Mouse (Mus musculus): ENCODE results near the gene Rps11. TPM values are rescaled to one million over a fixed set of nuclear protein-coding genes. Genes with fewer than 3 reads are reported as not detected.

Gene Rps11
- polyA plus RNA-seq, 1 experiment from 2014 or later = 960 TPM

GRCm38 (mm10) chr7:45139904-45140723, 15.9 kb upstream of the Rps11 start:
- Histone ChIP-seq H3K27me3 (ENCODE audit: control insufficient read depth, insufficient read depth, low read length) (peaks cover 8% of the 10 kb centered on the region; the same call in 1 of the 2 replicates), H3K4me3 (replicated peaks; ENCODE audit: low read depth, low read length) (no peak overlapping the region), H3K9me3 (ENCODE audit: control insufficient read depth, low read length) (no peaks in the 10 kb centered on the region), H3K27ac (replicated peaks; ENCODE audit: low read depth, low read length) (no peak overlapping the region), H3K36me3 (ENCODE audit: control insufficient read depth, insufficient read depth, low read length) (peaks cover 14% of the 10 kb centered on the region; the same call in 1 of the 2 replicates), H3K4me2 (ENCODE audit: low read length) (no peak overlapping the region), H3K9ac (replicated peaks; ENCODE audit: low read length) (no peak overlapping the region), H3K4me1 (ENCODE audit: control insufficient read depth, insufficient read depth, low read length) (no peaks in the 10 kb centered on the region)
- 80% methylated on average over 8 of the region's 8 CpGs for WGBS
- ATAC-seq (ENCODE audit: low FRiP score, low TSS enrichment) = no peak
- no peak for DNase-seq

GRCm38 (mm10) chr7:45138403-45138802, 14.2 kb upstream of the Rps11 start:
- Histone ChIP-seq H3K4me1 (ENCODE audit: control insufficient read depth, insufficient read depth, low read length) (no peaks in the 10 kb centered on the region), H3K4me2 (ENCODE audit: low read length) (no peak overlapping the region), H3K36me3 (ENCODE audit: control insufficient read depth, insufficient read depth, low read length) (peaks cover 2% of the 10 kb centered on the region; the same call in 1 of the 2 replicates), H3K9me3 (ENCODE audit: control insufficient read depth, low read length) (no peaks in the 10 kb centered on the region), H3K27ac (replicated peaks; ENCODE audit: low read depth, low read length) (no peak overlapping the region), H3K9ac (replicated peaks; ENCODE audit: low read length) (no peak overlapping the region), H3K4me3 (replicated peaks; ENCODE audit: low read depth, low read length) (no peak overlapping the region), H3K27me3 (ENCODE audit: control insufficient read depth, insufficient read depth, low read length) (peaks cover 16% of the 10 kb centered on the region; the same call in 1 of the 2 replicates)
- ATAC-seq (ENCODE audit: low FRiP score, low TSS enrichment) (no peak), DNase-seq (no peak)
- 75% methylated on average over 1 of the region's 1 CpGs for WGBS

GRCm38 (mm10) chr7:45137171-45138006, 13.2 kb upstream of the Rps11 start:
- DNase-seq (no peak), ATAC-seq (ENCODE audit: low FRiP score, low TSS enrichment) (no peak)
- Histone ChIP-seq H3K4me1 (ENCODE audit: control insufficient read depth, insufficient read depth, low read length) (no peaks in the 10 kb centered on the region), H3K36me3 (ENCODE audit: control insufficient read depth, insufficient read depth, low read length) (no peaks in the 10 kb centered on the region), H3K9me3 (ENCODE audit: control insufficient read depth, low read length) (no peaks in the 10 kb centered on the region), H3K4me3 (replicated peaks; ENCODE audit: low read depth, low read length) (no peak overlapping the region), H3K9ac (replicated peaks; ENCODE audit: low read length) (no peak overlapping the region), H3K27ac (replicated peaks; ENCODE audit: low read depth, low read length) (no peak overlapping the region), H3K4me2 (ENCODE audit: low read length) (no peak overlapping the region), H3K27me3 (ENCODE audit: control insufficient read depth, insufficient read depth, low read length) (peaks cover 16% of the 10 kb centered on the region; the same call in 1 of the 2 replicates)
- 84% methylated on average over 12 of the region's 12 CpGs for WGBS

GRCm38 (mm10) chr7:45135993-45136567, 11.8 kb upstream of the Rps11 start, which contains the start of the genes Gm45713 and Flt3l:
Gene Gm45713 (minus strand): TSS chr7:45136231.
Gene Flt3l (minus strand): TSS chr7:45136432.
- peak within 1 kb of the TSS; percentile 36 for H3K4me3 ChIP-seq (replicated peaks; ENCODE audit: low read depth, low read length)
- peaks cover 16% of the 10 kb centered on the region; the same call in 1 of the 2 replicates for H3K27me3 ChIP-seq (ENCODE audit: control insufficient read depth, insufficient read depth, low read length)
- no peaks in the 10 kb centered on the region for H3K4me1 ChIP-seq (ENCODE audit: control insufficient read depth, insufficient read depth, low read length)
- peak; percentile 80 for ATAC-seq (ENCODE audit: low FRiP score, low TSS enrichment)
- 6% methylated on average over 29 of the region's 29 CpGs for WGBS
- H3K27ac ChIP-seq (replicated peaks; ENCODE audit: low read depth, low read length) = no peak within 1 kb of the TSS
- peak within 1 kb of the TSS; percentile 59 for H3K4me2 ChIP-seq (ENCODE audit: low read length)
- no peaks in the 10 kb centered on the region for H3K9me3 ChIP-seq (ENCODE audit: control insufficient read depth, low read length)
- peak within 1 kb of the TSS; percentile 40 for H3K9ac ChIP-seq (replicated peaks; ENCODE audit: low read length)
- DNase-seq = peak; percentile 90
- H3K36me3 ChIP-seq (ENCODE audit: control insufficient read depth, insufficient read depth, low read length) = no peaks in the 10 kb centered on the region

- H3K9ac ChIP-seq (replicated peaks; ENCODE audit: low read length) = no peak overlapping the region
Measured at GRCm38 (mm10) chr7:45135370-45135769, 11.1 kb upstream of the Rps11 start.

GRCm38 (mm10) chr7:45134544-45135026, 10.3 kb upstream of the Rps11 start:
- 6% methylated on average over 12 of the region's 12 CpGs for WGBS
- H3K4me3 ChIP-seq (replicated peaks; ENCODE audit: low read depth, low read length) = no peak overlapping the region

More at GRCm38 (mm10) chr7:45135370-45135769, 11.1 kb upstream of the Rps11 start:
- H3K4me3 ChIP-seq (replicated peaks; ENCODE audit: low read depth, low read length) = peak overlapping the region; percentile 36; the same call in 1 of the 2 replicates
- peaks cover 16% of the 10 kb centered on the region; the same call in 1 of the 2 replicates for H3K27me3 ChIP-seq (ENCODE audit: control insufficient read depth, insufficient read depth, low read length)
- ATAC-seq (ENCODE audit: low FRiP score, low TSS enrichment) (no peak), DNase-seq (no peak)
- H3K9me3 ChIP-seq (ENCODE audit: control insufficient read depth, low read length) = no peaks in the 10 kb centered on the region
- no peaks in the 10 kb centered on the region for H3K36me3 ChIP-seq (ENCODE audit: control insufficient read depth, insufficient read depth, low read length)
- WGBS = 87% methylated on average over 3 of the region's 3 CpGs
- peak overlapping the region; percentile 59; the same call in 1 of the 2 replicates for H3K4me2 ChIP-seq (ENCODE audit: low read length)
- no peak overlapping the region for H3K27ac ChIP-seq (replicated peaks; ENCODE audit: low read depth, low read length)
- no peaks in the 10 kb centered on the region for H3K4me1 ChIP-seq (ENCODE audit: control insufficient read depth, insufficient read depth, low read length)

GRCm38 (mm10) chr7:45133446-45134159, 9.4 kb upstream of the Rps11 start:
- Histone ChIP-seq H3K4me1 (ENCODE audit: control insufficient read depth, insufficient read depth, low read length) (peaks cover 2% of the 10 kb centered on the region; the same call in 1 of the 2 replicates), H3K27me3 (ENCODE audit: control insufficient read depth, insufficient read depth, low read length) (peaks cover 16% of the 10 kb centered on the region; the same call in 1 of the 2 replicates), H3K27ac (replicated peaks; ENCODE audit: low read depth, low read length) (no peak overlapping the region), H3K36me3 (ENCODE audit: control insufficient read depth, insufficient read depth, low read length) (no peaks in the 10 kb centered on the region), H3K4me3 (replicated peaks; ENCODE audit: low read depth, low read length) (no peak overlapping the region), H3K9ac (replicated peaks; ENCODE audit: low read length) (no peak overlapping the region), H3K4me2 (ENCODE audit: low read length) (no peak overlapping the region), H3K9me3 (ENCODE audit: control insufficient read depth, low read length) (no peaks in the 10 kb centered on the region)
- ATAC-seq (ENCODE audit: low FRiP score, low TSS enrichment) (no peak), DNase-seq (no peak)
- 78% methylated on average over 8 of the region's 8 CpGs for WGBS

More at GRCm38 (mm10) chr7:45134544-45135026, 10.3 kb upstream of the Rps11 start:
- Histone ChIP-seq H3K27me3 (ENCODE audit: control insufficient read depth, insufficient read depth, low read length) (peaks cover 16% of the 10 kb centered on the region; the same call in 1 of the 2 replicates), H3K4me1 (ENCODE audit: control insufficient read depth, insufficient read depth, low read length) (0 out of 2 replicates have a peak, but pooled peaks cover 2% of the 10 kb centered on the region), H3K4me2 (ENCODE audit: low read length) (no peak overlapping the region), H3K27ac (replicated peaks; ENCODE audit: low read depth, low read length) (no peak overlapping the region), H3K9ac (replicated peaks; ENCODE audit: low read length) (no peak overlapping the region), H3K36me3 (ENCODE audit: control insufficient read depth, insufficient read depth, low read length) (no peaks in the 10 kb centered on the region), H3K9me3 (ENCODE audit: control insufficient read depth, low read length) (no peaks in the 10 kb centered on the region)
- ATAC-seq (ENCODE audit: low FRiP score, low TSS enrichment) = no peak
- DNase-seq = no peak
